Mouse (Mus musculus): ENCODE data around the gene Htatip2. TPM values are rescaled to one million over a fixed set of nuclear protein-coding genes. Genes with fewer than 3 reads are reported as not detected.

Htatip2 gene
- total RNA-seq (2012; rRNA removed) = 1.2 and 2.8 TPM in 2 replicates

DNA sequence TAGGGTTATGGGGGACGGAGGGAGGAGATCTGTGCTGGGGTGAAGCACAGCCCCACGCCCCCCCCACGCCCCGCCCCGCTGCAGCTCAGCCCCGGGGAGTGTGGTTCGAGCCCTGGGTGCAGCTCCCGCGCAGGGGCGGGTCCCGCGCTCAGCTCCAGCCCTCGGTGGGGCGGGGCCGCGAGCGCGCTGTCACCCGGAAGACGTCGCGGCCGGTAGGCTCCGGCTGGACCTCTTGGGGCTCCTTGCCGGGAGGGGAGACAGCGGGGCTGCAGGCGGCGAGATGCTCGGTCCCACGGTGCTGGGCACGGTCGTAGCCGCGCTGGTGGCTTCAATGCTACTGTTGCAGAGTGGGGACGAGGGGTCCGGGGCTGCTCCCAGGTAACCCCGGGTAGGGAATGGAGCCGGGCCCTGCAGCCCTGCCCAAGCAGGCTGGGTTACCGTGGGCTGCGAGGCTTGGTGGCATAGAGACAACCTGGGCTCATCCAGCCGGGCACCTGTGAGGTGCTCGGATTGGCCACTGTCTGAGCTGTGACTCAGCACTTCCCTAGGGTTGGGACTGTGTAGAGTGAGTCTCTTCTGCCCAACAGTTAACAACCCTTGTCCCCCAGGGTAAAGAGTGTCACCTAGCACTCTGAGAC is at the start of gene Htatip2:
Htatip2 (plus strand) TSS at position 182 of the 638 bp plus-strand sequence.
- H3K9ac ChIP-seq (ENCODE audit: insufficient read depth, low read depth, low read length, poor library complexity, severe bottlenecking) = peak within 1 kb of the TSS; percentile 18; the same call in 1 of the 2 replicates
- H3K9me3 ChIP-seq (ENCODE audit: control insufficient read depth, insufficient read depth, low read depth, low read length) = no peaks in the 10 kb centered on the region
- peak; percentile 52 for TF ChIP-seq MAFK (IDR thresholded peaks at IDR 0.05; ENCODE audit: insufficient read depth, low read depth, low read length)
- no peak for TF ChIP-seq ZC3H11A (IDR thresholded peaks at IDR 0.05; ENCODE audit: borderline replicate concordance, low read depth, low read length)
- no peaks in the 10 kb centered on the region for H3K36me3 ChIP-seq (ENCODE audit: control insufficient read depth, insufficient read depth, low read length, poor library complexity, severe bottlenecking)
- H3K4me1 ChIP-seq (ENCODE audit: control insufficient read depth in 2 of 2, insufficient read depth in 2 of 2, low read length in 2 of 2, poor library complexity in 1 of 2) = peaks cover 4% of the 10 kb centered on the region in 2 experiments; a peak in 2 of 4 replicates
- peak within 1 kb of the TSS; percentile 65 to 73 for H3K4me3 ChIP-seq (ENCODE audit: insufficient read depth in 1 of 2, low read depth in 1 of 2, low read length in 2 of 2, poor library complexity in 1 of 2, severe bottlenecking in 1 of 2)
- in situ Hi-C loops (cut with MboI; ENCODE audit: low sequenced_read_pairs in 2 of 2, unreplicated experiment in 2 of 2) = loop anchor here in 1 of 2 experiments (10.0 kb wide), 1 partner anchor 144 kb away; no protein-coding TSS in a partner anchor
- H3K27ac ChIP-seq (ENCODE audit: insufficient read depth, low read depth, low read length, poor library complexity, severe bottlenecking) = no peak within 1 kb of the TSS
- no peak for DNase-seq (ENCODE audit: low read depth, low spot score)

DNA sequence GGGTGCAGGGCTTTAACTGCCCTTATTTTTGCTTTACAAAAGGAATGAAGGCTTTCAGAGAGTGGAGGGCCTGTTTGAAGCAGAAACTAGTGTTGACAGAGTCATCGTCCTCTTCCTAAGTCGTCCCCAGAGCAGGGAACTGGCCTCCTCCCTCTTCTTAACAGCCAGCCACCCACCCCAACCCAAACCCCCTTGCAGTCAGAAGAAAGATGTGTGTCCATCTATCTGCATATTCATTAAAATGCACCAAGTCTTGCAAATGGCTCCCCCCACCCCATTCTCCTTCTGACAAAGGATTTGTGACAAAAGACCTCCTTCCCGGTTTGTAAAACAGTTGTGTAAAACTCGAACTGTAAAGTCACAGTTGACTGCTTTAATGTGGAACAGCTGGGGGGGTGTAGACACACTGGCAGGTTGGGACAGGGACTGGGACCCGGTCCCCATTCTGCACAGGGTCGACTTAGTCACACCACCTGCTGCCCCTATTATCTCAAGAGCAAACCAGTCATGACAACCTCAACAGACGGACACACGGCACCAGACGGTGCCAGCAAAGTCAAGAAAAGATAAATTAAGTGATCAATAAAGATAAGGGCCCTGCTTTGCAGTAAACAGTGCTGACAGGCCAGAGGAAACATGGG is 49.4 kb upstream of the Htatip2 start:
- Histone ChIP-seq H3K4me3 (ENCODE audit: insufficient read depth in 1 of 2, low read depth in 1 of 2, low read length in 2 of 2, poor library complexity in 1 of 2, severe bottlenecking in 1 of 2) (no peak overlapping the region), H3K27ac (ENCODE audit: insufficient read depth, low read depth, low read length, poor library complexity, severe bottlenecking) (no peak overlapping the region), H3K9ac (ENCODE audit: insufficient read depth, low read depth, low read length, poor library complexity, severe bottlenecking) (no peak overlapping the region), H3K9me3 (ENCODE audit: control insufficient read depth, insufficient read depth, low read depth, low read length) (no peaks in the 10 kb centered on the region), H3K36me3 (ENCODE audit: control insufficient read depth, insufficient read depth, low read length, poor library complexity, severe bottlenecking) (no peaks in the 10 kb centered on the region), H3K4me1 (ENCODE audit: control insufficient read depth in 2 of 2, insufficient read depth in 2 of 2, low read length in 2 of 2, poor library complexity in 1 of 2) (peaks cover 3 to 8% of the 10 kb centered on the region in 2 experiments; a peak in 2 of 4 replicates)
- in situ Hi-C loops (cut with MboI; ENCODE audit: low sequenced_read_pairs in 2 of 2, unreplicated experiment in 2 of 2) = no loop called here
- no peak for DNase-seq (ENCODE audit: low read depth, low spot score)
- TF ChIP-seq ZNF384 (IDR thresholded peaks at IDR 0.05; ENCODE audit: low read depth, low read length) (no peak), ZC3H11A (IDR thresholded peaks at IDR 0.05; ENCODE audit: borderline replicate concordance, low read depth, low read length) (no peak), CHD2 (IDR thresholded peaks at IDR 0.05; ENCODE audit: low read depth, low read length) (no peak), MAFK (IDR thresholded peaks at IDR 0.05; ENCODE audit: insufficient read depth, low read depth, low read length) (no peak), HCFC1 (IDR thresholded peaks at IDR 0.05; ENCODE audit: borderline replicate concordance, insufficient read depth, low read length) (no peak)

DNA sequence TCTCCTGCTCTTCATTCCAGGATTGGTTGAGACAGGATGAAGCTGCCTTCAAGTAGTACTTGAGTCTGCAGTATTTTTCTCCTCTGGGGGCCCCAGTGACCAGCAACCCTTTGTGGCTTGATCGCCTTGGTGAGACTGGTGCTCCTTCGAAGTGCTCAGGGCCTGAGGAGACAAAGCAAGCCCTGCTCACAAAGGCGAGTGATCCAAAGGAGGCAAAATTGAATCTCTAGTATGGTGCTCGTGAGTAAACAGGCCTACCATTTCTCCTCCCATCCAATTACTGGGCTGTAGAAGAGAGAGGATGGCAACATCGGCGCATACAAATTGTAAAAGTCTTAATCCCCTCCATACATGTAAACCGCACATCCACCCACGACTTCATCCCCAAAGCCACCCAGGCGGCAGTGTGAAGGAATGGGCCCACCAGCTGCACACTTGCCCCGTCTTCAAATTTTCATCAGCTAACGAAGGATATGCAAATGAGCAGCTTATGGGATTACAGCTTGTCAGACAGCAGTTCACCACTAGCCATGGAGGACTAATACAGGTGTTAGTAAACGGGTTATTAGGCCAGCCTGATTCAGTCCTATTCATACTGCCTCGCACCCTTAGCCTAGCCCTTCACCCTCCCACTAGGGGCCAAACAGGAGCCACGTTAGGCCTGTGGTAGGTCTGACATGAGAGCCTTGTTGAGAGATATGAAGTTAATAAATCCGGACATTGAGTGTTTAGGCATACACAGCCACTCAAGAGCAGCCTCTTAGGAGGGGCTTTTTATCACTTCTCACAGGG is 40.8 kb upstream of the Htatip2 start:
- in situ Hi-C loops (cut with MboI; ENCODE audit: low sequenced_read_pairs in 2 of 2, unreplicated experiment in 2 of 2) = no loop called here
- H3K4me3 ChIP-seq (ENCODE audit: insufficient read depth in 1 of 2, low read depth in 1 of 2, low read length in 2 of 2, poor library complexity in 1 of 2, severe bottlenecking in 1 of 2) = no peak overlapping the region
- no peak for DNase-seq (ENCODE audit: low read depth, low spot score)
- H3K4me1 ChIP-seq (ENCODE audit: control insufficient read depth in 2 of 2, insufficient read depth in 2 of 2, low read length in 2 of 2, poor library complexity in 1 of 2) = no peaks in the 10 kb centered on the region
- H3K9me3 ChIP-seq (ENCODE audit: control insufficient read depth, insufficient read depth, low read depth, low read length) = no peaks in the 10 kb centered on the region
- H3K36me3 ChIP-seq (ENCODE audit: control insufficient read depth, insufficient read depth, low read length, poor library complexity, severe bottlenecking) = no peaks in the 10 kb centered on the region
- H3K9ac ChIP-seq (ENCODE audit: insufficient read depth, low read depth, low read length, poor library complexity, severe bottlenecking) = no peak overlapping the region
- TF ChIP-seq MAFK (IDR thresholded peaks at IDR 0.05; ENCODE audit: insufficient read depth, low read depth, low read length) (no peak), ZNF384 (IDR thresholded peaks at IDR 0.05; ENCODE audit: low read depth, low read length) (no peak), HCFC1 (IDR thresholded peaks at IDR 0.05; ENCODE audit: borderline replicate concordance, insufficient read depth, low read length) (no peak), CHD2 (IDR thresholded peaks at IDR 0.05; ENCODE audit: low read depth, low read length) (no peak), ZC3H11A (IDR thresholded peaks at IDR 0.05; ENCODE audit: borderline replicate concordance, low read depth, low read length) (no peak)
- H3K27ac ChIP-seq (ENCODE audit: insufficient read depth, low read depth, low read length, poor library complexity, severe bottlenecking) = no peak overlapping the region

DNA sequence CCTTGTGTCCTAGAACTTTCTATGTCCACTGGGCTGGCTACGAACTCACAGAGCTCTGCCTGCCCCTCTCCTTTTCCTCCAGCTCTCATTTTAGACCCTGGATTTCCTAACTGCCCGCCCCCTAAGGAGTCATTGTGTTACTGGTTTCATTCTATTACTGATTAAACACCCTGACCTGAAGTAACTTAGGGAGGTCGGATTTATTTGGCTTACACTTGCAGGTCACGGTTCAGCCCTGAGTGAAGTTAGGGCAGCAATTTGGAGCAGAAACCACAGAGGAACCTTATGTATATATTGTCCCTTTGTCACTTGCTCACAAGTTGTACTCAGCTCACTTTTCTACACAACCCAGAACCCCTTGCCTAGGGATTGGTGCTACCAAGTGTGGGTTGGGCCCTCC is 24.6 kb upstream of the Htatip2 start:
- in situ Hi-C loops (cut with MboI; ENCODE audit: low sequenced_read_pairs in 2 of 2, unreplicated experiment in 2 of 2) = no loop called here
- Histone ChIP-seq H3K36me3 (ENCODE audit: control insufficient read depth, insufficient read depth, low read length, poor library complexity, severe bottlenecking) (no peaks in the 10 kb centered on the region), H3K27ac (ENCODE audit: insufficient read depth, low read depth, low read length, poor library complexity, severe bottlenecking) (no peak overlapping the region), H3K9me3 (ENCODE audit: control insufficient read depth, insufficient read depth, low read depth, low read length) (no peaks in the 10 kb centered on the region), H3K4me3 (ENCODE audit: insufficient read depth in 1 of 2, low read depth in 1 of 2, low read length in 2 of 2, poor library complexity in 1 of 2, severe bottlenecking in 1 of 2) (no peak overlapping the region), H3K4me1 (ENCODE audit: control insufficient read depth in 2 of 2, insufficient read depth in 2 of 2, low read length in 2 of 2, poor library complexity in 1 of 2) (no peaks in the 10 kb centered on the region), H3K9ac (ENCODE audit: insufficient read depth, low read depth, low read length, poor library complexity, severe bottlenecking) (no peak overlapping the region)
- TF ChIP-seq ZC3H11A (IDR thresholded peaks at IDR 0.05; ENCODE audit: borderline replicate concordance, low read depth, low read length) = no peak
- TF ChIP-seq CHD2 (IDR thresholded peaks at IDR 0.05; ENCODE audit: low read depth, low read length) = no peak
- no peak for TF ChIP-seq MAFK (IDR thresholded peaks at IDR 0.05; ENCODE audit: insufficient read depth, low read depth, low read length)
- no peak for TF ChIP-seq HCFC1 (IDR thresholded peaks at IDR 0.05; ENCODE audit: borderline replicate concordance, insufficient read depth, low read length)
- TF ChIP-seq ZNF384 (IDR thresholded peaks at IDR 0.05; ENCODE audit: low read depth, low read length) = no peak
- DNase-seq (ENCODE audit: low read depth, low spot score) = no peak

All from ES-E14 (cell line).